Mouse (Mus musculus) adrenal gland (tissue): ENCODE measurements around the gene Gtf2f1.
"Not testable (repeated sequence)": the region's sequence is repeated elsewhere in the genome, so short reads cannot be mapped to it uniquely, and the experiment has no call there.

ENCODE experiments used
- intact Hi-C: fragments of 180-260 bp; cut with DNase I; formaldehyde crosslinking; loops from one replicate; pipeline ENCODE4 v1.15.1; 2025
- long read RNA-seq, 2 experiments: library from polyadenylated mRNA; unstranded; transcript quantifications; one replicate each; pipeline ENCODE4 v2.0.0; 2020; ENCODE audit warnings: borderline replicate concordance in 1 of 2; ENCODE audit not compliant: insufficient replicate concordance in 1 of 2

The Gtf2f1 gene
- long read RNA-seq, experiment 1, transcript Gtf2f1-201 (13 exons, 1,717 nt), result major isoform, 45 of 84 reads
- long read RNA-seq, experiment 1, partial matches to known transcripts, result 33 of 84 reads
- long read RNA-seq, experiment 1, other reads (novel, unspliced or antisense), result 6 of 84 reads
- long read RNA-seq, experiment 2, transcript Gtf2f1-201 (13 exons, 1,717 nt), result major isoform, 66 of 129 reads
- long read RNA-seq, experiment 2, partial matches to known transcripts, result 52 of 129 reads
- long read RNA-seq, experiment 2, other reads (novel, unspliced or antisense), result 11 of 129 reads

DNA sequence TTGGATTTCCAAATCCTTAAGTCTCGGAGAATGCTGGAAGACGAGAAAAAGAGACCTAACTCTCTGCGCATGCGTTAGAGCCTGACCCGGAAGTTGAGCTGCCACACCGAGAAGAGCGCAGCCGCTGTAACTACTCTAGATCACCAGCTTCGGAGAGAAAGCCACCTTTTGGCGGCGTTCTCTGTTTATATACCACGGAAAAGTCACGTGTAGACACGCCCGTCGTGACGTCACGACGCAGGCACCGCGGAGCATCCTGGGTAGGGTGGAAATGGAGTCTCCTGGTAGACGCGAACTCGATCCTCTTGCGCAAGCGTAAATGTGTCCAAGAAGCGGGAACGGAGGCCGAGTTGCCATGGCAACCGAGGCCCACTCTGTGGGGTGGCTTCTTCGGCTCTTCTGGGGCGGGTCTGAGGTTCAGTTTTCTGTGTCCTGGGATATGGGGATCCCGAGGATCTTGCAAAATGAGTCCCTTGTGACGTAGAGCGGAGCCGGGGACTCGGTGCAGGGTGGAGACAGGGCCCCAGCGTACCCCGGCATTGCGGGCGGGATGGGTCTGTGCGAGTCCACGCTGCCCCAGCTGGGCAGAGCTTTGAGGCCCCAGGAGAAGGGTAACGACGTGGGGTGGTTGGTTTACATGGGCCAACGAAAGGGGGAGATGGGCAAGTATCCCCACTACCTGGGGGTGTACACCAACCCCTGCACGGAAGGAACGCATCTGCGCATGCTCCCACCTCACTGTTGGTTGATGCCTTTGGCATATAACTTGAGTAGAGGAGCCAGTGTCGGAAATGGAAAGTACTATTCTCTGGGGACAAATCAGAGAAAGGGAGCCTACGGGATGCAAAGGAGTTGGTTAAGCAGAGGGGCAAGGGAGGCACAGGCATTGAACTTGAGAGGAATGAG lies at the start of gene Gtf2f1, which contains the start of gene Gm17949:
Gtf2f1 (minus strand) TSS at position 53 of the 906 bp plus-strand sequence.
Gm17949 (plus strand) TSS at position 234 of the 906 bp plus-strand sequence.
- intact Hi-C loops, result no loop called here

DNA sequence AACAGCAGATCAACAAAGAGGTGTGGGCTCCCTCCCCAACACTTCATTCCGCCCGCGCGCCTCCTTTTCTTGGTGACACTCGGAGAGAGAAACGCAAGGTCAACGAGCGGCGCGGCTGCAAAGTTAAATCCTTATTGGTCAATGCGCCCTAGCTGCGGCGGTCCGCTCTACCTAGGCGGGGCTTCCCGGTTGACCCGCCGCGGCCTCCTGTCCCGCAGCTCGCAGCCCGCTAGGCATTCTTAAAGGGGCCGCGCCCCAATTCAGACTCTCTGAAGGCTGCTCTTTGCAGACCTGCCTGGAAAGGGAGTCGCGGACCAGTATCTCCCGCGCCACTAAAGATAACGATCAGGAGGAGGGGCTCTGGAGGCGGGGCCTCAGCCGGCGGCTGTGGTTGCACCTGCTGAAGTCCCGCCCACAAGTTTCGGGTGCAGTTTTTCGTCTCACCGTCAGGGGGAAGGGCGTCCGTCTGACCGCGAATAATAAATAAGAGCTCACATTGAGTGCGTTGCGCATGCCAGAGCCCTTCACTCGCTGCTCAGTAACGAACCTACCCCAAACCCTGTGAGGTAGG lies 49.2 kb upstream of the Gtf2f1 start:
- intact Hi-C loops, result no loop called here

DNA sequence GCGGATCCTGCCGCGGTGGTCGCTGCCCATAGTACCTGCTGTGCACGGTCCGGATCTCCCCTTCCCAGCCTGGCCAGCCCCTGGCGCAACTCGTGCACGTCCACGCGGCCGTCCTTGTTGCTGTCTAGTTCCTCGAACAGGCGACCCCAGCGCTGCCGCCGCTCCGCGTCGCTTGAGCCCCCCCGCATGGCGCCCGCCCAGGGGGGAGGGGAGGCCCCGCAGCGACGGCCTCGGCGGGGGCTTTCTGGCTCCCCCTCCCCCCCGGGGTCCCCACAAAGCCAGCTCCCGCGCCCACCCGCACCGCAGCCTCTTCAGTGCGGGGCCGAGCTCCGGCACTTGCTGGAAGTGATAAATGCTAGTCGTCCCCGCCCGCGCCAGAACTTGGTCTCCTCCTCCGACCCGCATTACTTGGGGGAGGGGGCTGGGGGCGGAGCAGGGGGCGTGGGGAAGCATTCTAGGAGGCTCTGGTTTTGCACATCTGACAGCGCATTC lies 48.4 kb upstream of the Gtf2f1 start, which contains the start of gene Slc25a23:
Slc25a23 (minus strand) TSS at position 378 of the 492 bp plus-strand sequence.
- intact Hi-C loops, result no loop called here

DNA sequence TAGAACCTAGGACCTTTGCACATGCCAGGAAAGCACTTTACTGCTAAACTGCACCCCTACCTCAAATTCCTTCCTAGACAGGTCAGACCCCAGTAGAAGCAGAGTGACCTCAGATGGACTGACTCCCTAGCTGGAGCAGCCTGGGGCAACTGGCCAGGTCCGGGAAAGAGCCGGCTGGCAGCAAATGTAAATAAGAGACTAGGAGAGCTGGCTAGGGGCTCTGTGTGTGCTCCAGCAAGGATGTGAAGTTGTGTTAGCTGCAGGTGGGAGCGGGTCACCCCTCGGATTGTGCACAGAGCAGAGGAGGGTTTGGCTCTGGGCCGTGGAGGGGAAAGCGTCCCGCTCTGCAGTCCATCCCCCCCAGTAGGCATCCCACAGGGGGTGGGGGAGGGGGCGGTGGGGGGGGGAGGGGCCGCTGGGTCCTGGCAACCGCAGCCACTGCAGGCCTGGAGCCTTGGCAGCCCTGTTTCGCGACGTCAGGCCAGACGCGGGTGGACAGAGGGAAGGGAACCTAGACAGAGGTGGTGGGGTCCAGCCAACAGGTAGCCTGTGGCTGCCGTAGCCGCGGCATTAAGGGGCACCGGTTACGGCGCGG lies 47.9 kb upstream of the Gtf2f1 start, which contains the start of gene Crb3:
Crb3 (plus strand) TSS at position 215 of the 595 bp plus-strand sequence.
- intact Hi-C loops, result no loop called here

DNA sequence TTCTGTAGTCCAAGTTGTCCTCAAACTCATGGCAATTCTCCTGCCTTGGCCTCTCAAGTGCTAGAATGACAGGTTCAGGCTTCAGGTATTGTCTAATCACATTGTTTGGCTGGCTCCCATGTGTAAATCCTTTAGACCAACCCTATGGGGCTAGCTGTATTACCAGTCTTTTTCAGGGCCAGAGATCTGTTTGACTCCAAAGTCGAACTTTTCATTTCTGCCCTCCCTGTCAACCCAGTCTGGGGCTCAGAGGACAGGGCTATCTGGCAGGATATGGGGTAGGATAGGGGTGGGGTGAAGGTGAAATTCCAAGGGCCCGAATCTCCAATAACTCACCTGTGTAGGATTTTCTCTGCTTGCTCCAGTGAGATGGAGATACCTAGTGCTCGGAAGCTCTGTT lies 45.2 kb upstream of the Gtf2f1 start:
- intact Hi-C loops, result no loop called here

DNA sequence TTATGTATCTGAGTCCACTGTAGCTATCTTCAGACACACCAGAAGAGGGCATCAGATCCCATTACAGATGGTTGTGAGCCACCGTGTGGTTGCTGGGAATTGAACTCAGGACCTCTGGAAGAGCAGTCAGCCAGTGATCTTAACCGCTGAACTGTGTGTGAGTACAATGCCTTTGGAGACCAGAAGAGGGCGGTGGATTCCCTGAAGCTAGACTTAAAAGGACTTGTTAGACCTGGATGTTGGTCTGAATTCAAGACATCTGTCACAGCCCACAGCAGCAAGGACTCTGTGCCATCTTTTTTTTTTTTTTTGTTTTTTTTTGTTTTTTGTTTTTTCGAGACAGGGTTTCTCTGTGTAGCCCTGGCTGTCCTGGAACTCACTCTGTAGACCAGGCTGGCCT lies 40.6 kb upstream of the Gtf2f1 start:
- intact Hi-C loops, result not testable (repeated sequence)

DNA sequence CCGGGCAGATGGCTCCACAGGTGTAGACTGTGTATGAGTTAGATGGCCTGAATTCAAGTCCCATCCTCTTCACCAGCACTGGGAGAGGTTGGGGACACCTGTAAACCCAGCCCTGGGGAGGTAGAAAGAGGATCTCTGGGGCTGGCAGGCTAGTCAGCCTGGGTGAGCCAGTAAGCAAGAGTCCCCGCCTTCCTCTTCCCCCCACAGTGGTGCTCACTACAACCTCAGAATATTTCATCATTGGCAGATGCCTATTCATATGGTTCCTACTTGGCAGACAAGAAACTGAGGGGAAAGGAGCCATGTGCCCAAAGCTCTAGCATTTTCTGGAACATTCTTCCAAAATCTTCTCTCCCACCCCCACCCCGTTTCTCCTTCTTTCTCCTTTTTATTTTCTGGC lies 37.7 kb upstream of the Gtf2f1 start:
- intact Hi-C loops, result no loop called here

DNA sequence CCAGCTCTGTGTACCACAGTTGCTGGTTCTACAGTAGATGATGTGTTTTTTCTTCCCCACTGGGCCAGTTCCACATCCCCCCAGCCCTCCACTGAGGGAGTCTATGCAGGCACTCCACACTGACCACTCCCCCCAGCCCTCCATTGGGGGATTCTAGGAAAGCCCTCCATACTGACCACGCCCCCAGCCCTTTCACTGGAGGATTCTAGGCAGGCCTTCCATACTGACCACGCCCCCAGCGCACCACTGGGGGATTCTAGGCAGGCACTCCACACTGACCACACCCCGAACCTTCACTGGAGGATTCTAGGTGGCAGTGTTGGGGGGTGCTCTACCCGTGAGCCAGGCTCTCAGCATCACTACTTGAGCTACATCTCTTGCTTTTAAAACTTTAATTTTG lies 36.3 kb upstream of the Gtf2f1 start:
- intact Hi-C loops, result no loop called here

DNA sequence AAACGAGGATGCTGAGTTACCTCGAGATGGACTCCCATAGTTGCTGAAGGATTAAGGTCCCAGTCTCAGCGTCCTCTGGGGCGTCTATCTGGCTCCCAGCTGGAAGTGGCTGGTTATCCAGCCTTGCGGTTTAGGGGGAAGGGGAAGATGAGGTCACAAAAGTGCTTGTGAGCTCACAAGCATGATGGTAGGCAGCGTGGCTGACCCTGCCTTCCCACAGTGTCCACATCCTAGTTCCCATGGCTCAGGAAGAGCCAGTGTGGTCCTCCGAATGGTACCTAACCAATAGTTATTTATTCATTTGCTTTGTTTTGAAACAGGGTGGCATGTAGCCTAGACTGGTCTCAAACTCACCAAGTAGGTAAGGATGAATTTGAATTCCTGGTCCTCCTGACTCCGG lies 30.5 kb upstream of the Gtf2f1 start, which contains the start of gene Slc25a41:
Slc25a41 (minus strand) TSS at position 101 of the 400 bp plus-strand sequence.
- intact Hi-C loops, result no loop called here

DNA sequence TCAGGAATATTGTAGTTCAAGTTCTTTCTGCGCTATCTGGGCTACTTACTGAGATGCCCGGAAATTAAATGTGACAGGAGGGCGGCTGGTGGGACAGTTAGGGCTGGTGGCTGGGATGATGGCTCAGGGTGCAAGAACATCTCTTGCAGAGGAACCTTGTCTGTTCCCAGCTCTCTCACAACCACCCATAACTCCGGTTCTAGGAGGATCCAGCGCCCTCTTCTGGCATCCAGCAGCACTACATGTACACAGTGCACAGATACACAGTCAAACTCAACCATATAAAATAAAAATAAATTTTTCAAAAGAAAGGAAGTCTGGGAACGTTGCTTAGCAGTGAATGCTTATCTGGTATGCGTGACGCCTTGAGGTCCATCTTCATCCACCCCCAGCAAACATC lies 27.9 kb upstream of the Gtf2f1 start:
- intact Hi-C loops, result no loop called here

DNA sequence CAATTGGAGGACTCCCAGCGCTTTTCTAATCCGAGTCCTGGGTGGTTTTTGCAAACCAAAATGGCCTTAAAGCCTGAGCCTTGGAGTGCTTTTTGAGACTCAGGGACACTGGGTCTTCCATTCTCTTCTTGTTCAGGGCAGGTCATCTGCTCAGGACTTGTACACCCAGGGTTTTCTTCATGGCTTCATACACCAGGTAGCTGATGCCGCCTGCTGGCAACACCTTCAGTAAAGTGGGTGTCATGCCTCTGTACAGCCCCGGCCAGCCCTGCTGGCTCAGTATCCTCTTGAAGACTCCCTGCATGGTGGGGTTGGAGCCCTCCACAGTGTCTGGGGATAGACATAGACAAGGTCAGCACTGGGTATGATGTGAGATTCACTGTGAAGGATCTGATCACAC lies 21.8 kb upstream of the Gtf2f1 start:
- intact Hi-C loops, result no loop called here

DNA sequence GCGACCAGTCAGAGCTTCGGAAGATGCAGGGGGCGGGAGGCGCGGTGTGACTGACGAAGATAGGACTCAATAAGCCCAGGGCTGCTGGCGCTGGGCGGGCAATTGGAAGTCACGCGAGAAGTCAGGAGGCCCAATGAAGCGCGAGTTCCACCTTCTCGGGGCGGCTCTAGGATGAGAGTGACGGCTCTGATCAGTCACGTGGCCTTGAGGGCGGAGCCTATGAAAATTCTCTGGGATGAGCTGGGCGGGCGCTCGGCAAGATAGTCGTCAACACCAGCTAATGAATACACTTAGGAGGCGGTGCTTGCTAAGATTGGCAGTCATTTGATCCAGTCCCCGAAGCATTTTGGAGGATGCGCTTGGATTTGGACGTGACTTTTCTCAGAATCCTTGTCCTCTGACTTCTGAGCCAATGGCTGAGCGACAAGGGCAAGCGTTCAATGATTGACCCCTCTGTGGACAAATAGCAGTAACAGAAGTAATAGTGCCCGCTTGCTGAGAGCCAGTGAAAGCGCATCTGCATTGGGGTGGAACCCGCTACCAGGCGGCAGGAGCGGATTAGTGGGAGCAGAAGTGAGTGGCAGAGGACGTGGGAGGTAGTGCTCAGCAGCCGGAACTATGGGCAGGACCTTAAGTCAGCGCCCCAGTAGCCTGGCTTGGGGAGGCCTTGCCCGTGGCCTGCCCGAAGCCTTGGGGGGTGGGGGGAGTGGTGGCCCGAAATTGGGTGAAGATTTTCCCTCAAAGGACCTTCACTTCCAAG lies 20.8 kb upstream of the Gtf2f1 start:
- intact Hi-C loops, result no loop called here

DNA sequence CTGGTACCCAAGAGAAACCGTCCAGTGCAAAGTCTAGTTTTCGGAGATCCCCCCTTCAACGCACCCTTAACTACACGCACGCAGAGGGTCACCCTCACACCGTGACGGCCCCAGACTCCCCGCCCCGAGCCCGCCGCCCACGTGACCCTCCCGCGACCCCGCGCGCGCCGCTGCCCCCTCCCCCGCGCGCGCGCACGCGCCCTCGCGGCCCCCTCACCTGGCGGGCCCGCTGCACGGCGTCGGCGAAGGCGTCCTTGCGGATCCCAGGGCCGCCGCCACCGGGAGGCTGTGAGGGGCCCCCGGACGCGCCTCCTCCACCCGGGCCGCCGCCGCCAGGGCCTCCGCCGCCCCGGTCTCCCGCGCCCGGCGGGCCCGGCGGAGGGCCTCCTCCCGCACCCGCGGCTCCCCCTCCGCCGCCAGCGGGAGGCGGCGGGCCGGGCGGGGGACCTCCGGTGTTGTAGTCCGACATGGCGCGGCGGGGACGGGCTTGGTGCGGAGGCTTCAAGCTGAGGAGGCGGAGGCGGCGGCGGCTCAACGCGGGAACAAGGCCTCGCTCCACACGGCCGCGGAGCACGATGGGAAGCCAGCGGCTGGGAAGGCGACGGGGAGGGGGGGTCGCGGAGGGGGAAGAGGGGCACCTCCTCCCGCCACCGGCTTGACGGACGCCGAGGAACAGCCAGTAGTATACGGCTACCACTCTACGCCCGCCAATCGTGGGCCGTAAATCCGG lies 20.0 kb upstream of the Gtf2f1 start, which contains the start of gene Khsrp:
Khsrp (minus strand) TSS at position 592 of the 730 bp plus-strand sequence.
- intact Hi-C loops, result no loop called here

DNA sequence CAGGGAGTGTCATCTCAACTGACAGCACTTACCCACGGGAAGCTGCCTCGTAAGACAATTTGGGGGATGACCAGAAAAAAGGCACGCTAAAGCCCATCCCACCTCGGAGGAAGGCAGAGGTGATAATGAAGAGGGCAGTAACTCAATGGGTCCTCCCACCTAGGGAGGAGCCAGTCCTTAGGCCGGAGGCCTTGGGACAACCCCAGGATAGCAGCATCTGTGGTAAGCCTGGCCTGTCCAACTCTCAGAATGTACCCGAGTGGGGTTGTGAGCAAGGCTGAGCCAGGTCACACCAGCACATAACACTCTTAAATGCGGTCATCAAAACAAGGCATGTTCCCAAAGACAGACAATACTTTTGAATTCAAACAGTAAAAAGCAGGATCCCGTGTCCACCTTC lies 18.6 kb upstream of the Gtf2f1 start:
- intact Hi-C loops, result no loop called here

DNA sequence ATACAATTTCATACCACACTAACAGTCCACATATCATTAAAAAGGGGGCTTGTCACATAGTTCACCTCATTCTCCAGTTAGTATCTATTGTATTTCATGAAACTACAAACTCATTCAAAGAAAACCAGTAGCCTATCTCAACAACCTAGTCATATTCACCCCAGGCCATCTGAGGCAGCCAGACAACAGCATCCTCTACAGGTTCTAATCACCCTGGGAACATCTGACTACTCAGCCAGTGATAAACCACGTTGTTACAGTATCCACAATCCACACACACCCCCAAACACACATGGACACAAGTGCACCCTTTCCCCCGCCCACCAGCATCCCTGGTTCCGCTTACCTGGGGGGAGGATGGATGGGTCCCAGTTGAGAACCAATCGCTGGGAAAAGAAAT lies 16.4 kb upstream of the Gtf2f1 start:
- intact Hi-C loops, result no loop called here

DNA sequence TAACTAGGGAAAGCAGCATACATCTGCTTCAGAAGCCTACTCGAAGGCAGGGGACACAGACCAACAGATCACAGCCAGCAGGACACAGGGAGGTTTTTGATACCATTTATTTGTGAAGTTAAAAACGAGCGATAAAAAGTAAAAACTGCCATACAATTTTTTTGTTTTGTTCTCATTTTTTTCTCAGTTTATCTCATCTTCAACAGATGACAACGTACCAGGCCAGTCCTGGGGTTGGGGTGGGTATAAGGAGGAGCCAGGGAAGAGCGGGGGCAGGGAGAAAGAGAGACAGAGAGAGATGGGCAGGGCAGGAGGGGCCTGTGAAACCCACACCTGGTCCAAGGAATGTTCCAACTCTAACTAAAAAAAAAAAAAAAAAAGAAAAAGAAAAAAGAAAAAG lies 9.9 kb upstream of the Gtf2f1 start:
- intact Hi-C loops, result no loop called here

DNA sequence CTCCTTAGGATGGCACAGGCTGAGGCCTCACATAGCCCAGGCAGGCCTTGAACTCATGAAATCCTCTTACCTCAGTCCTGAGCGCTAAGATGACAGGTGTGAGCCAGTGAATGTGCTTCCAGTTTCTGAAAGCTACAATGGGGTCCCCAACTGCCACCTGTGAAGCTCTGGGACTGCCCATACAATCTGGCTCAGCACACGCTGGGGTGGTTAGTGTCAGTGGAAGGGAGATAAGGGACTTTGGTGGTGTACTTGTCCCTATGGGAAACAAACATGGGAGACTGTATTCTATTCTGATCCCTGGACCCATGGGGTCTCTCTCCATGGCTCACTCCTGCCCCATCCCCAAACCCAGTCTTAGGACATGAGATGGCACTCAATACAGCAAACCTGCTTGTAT lies 8.6 kb upstream of the Gtf2f1 start:
- intact Hi-C loops, result no loop called here

DNA sequence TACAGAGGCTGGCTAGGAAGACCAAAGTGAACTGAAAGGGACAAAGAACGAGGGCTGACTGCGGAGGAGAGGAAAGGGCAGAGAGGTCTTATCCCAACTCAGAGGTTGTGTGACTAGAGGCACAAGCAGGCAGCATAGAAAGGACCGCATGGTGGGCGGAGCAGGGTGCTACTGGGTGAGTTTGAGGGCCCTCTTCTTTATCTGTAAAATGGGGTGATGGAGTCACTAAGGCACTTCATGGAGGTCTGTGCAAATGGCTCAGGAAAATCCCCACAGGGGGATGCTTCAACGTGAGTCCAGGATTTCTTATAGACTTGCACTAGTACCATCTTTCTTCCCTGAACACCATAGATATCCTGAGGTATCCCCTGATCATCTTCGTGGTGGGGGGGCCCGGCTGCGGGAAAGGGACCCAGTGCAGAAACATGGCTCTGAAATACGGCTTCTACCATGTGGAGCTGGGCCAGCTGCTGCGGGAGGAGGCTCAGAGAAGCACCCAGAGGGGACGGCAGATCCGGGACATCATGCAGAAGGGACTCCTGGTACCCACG lies 1.2 kb upstream of the Gtf2f1 start:
- intact Hi-C loops, result no loop called here

DNA sequence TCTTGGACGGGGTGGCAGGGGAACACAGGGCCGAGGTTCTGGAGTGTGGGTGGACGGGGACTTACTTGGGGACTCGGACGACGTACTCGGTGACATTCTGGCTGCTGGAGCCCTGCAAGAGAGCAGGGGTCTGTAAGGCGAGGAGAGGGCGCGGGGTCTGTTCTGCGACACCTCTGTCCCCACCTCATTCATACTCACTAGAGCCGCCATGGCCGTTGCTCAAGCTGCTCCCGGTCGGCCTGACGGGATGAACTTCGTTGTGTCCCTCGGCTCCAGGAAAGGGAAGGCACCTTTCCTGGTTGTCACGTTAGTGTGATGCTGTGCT lies 215 bp downstream of the Gtf2f1 start:
- intact Hi-C loops, result no loop called here
